ENCODE assay signal across 10 mouse cellular contexts in the genomic region with DNA sequence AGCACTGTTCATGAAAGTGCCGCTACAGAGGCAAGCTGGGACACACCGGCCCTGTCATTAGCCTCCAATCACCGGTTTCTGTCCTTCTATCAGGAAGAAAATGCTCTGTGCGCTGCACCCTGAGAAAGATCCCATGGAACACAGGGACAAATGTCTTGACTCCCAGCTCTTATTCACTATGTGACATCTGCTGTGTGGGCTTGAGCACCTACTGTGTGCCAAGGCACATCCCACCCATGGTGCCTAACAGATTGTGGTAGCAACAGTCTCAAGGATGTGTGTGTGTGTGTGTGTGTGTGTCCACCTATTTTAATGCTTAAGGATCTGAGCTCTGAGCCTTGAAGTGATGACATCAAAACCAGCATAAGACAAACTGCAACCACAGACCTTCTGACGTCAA.
"Had no signal": no experiment of that assay in that cellular context is flagged by ENCODE, and none has a peak within 500 bp of the region (broad histone marks: within the 10 kb centered on the region; RNA-seq: fewer than 3 reads in every experiment).

No protein-coding gene starts in this region.

- DNase-seq: kidney, adult 18-20 months; kidney, postnatal 10 days; kidney, postnatal 4 days; liver; liver, embryonic 13.5 days; liver, postnatal 0 days; lung, postnatal 14 days; spleen, adult 18-20 months; thymus, adult 2 months; thymus, postnatal 36 days had no signal
